Mouse (Mus musculus) hindbrain, embryonic 12.5 days (tissue): ENCODE data around the gene Tmem117. TPM values are rescaled to one million over a fixed set of nuclear protein-coding genes. Genes with fewer than 3 reads are reported as not detected.

Source experiments
- ATAC-seq: fragments of 200-750 bp; cut with Nextera tagmentation; 2 replicates; pipeline ENCODE4 v1.8.0; 2017; ENCODE audit warnings: moderate TSS enrichment; ENCODE audit not compliant: low FRiP score
- H3K27ac ChIP-seq: fragments of 300-500 bp; sonication (generic); 2 replicates; pipeline ENCODE4 v1.5.1; 2016; ENCODE audit warnings: mild to moderate bottlenecking
- H3K27me3 ChIP-seq: fragments of 300-500 bp; sonication (generic); 2 replicates; pipeline ENCODE4 v1.6.1; 2016; ENCODE audit warnings: mild to moderate bottlenecking
- H3K36me3 ChIP-seq: fragments of 300-500 bp; sonication (generic); 2 replicates; pipeline ENCODE4 v1.6.1; 2016; ENCODE audit warnings: mild to moderate bottlenecking
- H3K4me1 ChIP-seq: fragments of 300-500 bp; sonication (generic); 2 replicates; pipeline ENCODE4 v1.6.1; 2016
- H3K4me2 ChIP-seq: fragments of 300-500 bp; sonication (generic); replicated peaks from 2 replicates; pipeline ENCODE4 v1.6.1; 2016; ENCODE audit warnings: mild to moderate bottlenecking
- H3K4me3 ChIP-seq: fragments of 300-500 bp; sonication (generic); 2 replicates; pipeline ENCODE4 v1.5.1; 2016; ENCODE audit warnings: mild to moderate bottlenecking
- H3K9ac ChIP-seq: fragments of 300-500 bp; sonication (generic); 2 replicates; pipeline ENCODE4 v1.6.1; 2016; ENCODE audit warnings: mild to moderate bottlenecking, moderate library complexity
- H3K9me3 ChIP-seq: fragments of 300-500 bp; sonication (generic); replicated peaks from 2 replicates; pipeline ENCODE4 v1.6.1; 2016; ENCODE audit warnings: mild to moderate bottlenecking
- WGBS: fragments of 180-500 bp; shearing (Covaris S2); methylation state at CpG from one replicate; pipeline ENCODE4 v1.1.7; 2016; 5-methylcytosine and 5-hydroxymethylcytosine counted together
- polyA plus RNA-seq: library from polyadenylated mRNA; unstranded; fragments of >200 nt; fragmentation: Nextera tagmentation; extraction: Ambion mirVana; gene quantifications from 2 replicates; pipeline ENCODE4 v1.2.1, GENCODE M21; 2016

Tmem117 gene
- polyA plus RNA-seq, 1 experiment from 2014 or later, result 3.7 TPM

DNA sequence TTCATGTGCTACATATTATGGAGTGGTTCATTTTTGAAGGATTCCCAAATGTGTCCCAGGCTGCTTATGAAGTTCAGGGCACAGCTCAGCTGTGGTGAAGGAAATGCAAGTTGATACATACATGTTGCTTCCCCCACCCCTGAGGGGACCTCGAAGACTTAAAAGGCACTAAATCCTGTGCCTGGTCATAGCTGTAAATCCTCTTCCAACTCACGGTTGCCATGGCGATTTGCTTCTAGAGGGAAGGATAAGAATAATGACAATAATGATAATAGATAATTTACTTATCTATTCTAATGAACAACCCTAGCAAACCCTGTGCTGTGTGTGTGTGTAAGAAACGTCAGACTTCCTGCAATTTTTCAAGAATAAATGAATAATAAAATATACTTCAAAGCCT is 166.5 kb downstream of the Tmem117 start:
- 67% methylated on average over 4 of the region's 4 CpGs for WGBS
- Histone ChIP-seq H3K9me3 (no peaks in the 10 kb centered on the region), H3K27ac (no peak overlapping the region), H3K4me1 (0 out of 2 replicates have a peak, but pooled peaks cover 3% of the 10 kb centered on the region), H3K4me3 (no peak overlapping the region), H3K27me3 (no peaks in the 10 kb centered on the region), H3K36me3 (no peaks in the 10 kb centered on the region), H3K9ac (no peak overlapping the region), H3K4me2 (no peak overlapping the region)
- ATAC-seq, result no peak

DNA sequence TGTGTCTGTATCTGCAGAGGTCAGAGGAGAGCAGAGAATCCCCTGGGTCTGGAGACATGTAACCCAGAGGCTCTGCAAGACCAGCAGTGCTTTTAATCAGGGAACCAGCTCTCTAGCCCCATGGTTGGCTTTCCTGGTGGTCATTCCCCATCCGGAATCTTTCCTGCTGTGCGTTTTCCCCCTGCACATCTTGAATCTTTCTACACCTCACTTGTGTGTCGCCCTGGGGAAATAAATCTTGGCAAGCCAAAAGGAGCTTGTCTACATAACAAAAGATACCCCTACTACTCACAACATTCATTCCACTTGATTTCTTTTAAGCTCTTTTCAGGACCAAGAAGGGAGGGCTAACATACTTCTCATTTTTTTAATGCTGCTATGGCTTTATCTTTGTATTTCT is 169.2 kb downstream of the Tmem117 start:
- WGBS, result 19% methylated on average over 3 of the region's 3 CpGs
- no peaks in the 10 kb centered on the region for H3K27me3 ChIP-seq
- no peak for ATAC-seq

DNA sequence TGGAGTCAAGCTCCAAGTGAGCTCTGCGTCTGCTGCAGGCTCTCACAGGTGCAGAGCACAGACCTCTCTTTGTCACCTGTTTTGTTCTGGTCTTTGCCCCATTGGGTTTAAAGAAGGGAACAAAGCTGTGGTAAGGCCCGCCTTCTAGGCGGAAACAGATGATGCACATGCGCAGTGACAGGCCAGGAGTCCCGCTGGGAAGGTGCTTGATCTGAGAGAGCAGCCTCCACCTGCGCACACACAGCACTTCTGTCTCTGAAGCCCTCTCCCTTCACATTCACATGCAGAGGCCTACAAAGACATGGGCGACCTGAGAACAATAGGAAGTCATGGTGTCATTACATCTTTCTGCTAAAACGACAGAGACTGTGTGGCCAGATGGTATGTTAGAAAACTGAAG is 172.4 kb downstream of the Tmem117 start:
- Histone ChIP-seq H3K4me1 (peaks cover 9% of the 10 kb centered on the region), H3K4me2 (no peak overlapping the region), H3K9me3 (no peaks in the 10 kb centered on the region), H3K27me3 (no peaks in the 10 kb centered on the region), H3K4me3 (no peak overlapping the region), H3K36me3 (no peaks in the 10 kb centered on the region), H3K27ac (no peak overlapping the region), H3K9ac (no peak overlapping the region)
- no peak for ATAC-seq
- WGBS, result 68% methylated on average over 8 of the region's 8 CpGs

More for the DNA sequence above, 169.2 kb downstream of the Tmem117 start:
- Histone ChIP-seq H3K9me3 (no peaks in the 10 kb centered on the region), H3K4me2 (no peak overlapping the region), H3K27ac (no peak overlapping the region), H3K4me1 (0 out of 2 replicates have a peak, but pooled peaks cover 3% of the 10 kb centered on the region), H3K4me3 (no peak overlapping the region), H3K9ac (no peak overlapping the region), H3K36me3 (no peaks in the 10 kb centered on the region)

DNA sequence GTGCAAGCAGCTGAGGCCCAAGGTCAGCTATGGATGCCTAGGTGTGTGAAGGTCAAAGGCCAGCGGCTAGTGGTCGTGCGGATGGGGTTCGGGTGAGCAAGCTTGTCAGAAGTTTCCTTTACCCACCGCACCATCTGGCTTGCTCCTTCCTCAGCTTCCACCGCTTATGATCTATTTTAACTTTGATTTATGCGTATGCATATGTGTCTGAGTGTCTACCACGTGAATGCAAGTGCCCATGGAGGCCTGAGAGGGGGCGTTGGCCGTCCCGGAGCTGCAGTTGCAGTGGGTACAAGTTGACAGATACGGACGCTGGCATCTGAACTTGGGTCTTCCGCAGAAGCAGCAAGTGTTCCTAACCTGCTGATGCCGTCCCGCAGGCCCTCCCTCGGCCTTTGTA is 173.8 kb downstream of the Tmem117 start:
- Histone ChIP-seq H3K9ac (no peak overlapping the region), H3K27me3 (no peaks in the 10 kb centered on the region), H3K4me3 (no peak overlapping the region), H3K9me3 (no peaks in the 10 kb centered on the region), H3K36me3 (no peaks in the 10 kb centered on the region), H3K27ac (no peak overlapping the region), H3K4me2 (no peak overlapping the region), H3K4me1 (peaks cover 9% of the 10 kb centered on the region)
- no peak for ATAC-seq
- WGBS, result 85% methylated on average over 17 of the region's 17 CpGs

DNA sequence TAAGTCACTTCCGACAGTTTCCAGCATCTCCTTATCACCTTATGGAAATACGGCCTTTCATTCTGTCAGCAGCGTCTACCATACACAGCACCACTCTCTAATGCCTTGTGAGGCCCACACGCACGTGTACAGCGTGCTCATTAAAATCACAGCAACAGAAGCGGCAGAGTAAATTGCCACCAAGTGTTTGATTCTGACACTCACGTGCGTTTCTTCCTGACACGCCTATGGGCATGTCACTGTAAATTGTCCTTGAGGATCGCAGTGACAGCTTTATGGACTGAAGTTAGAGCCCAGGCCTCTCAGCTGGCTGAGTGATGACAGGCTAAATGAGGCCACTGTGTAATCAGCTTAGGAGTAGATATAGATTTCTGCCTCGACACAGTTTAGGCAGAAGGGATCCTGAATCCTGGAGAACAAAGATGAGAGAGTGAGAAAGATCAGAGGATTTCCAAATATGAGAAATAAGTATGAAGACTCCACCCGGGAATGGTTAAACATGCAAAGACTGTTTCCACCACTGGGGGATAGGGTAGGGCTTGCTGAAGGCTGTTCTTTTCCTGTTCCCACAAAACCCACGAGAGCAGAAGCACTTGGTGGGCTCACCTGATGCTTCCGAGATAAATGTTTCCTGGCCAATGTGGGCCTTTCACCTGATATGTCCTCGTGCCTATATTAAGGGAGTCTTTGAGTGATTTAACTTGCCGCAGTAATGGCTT is 174.8 kb downstream of the Tmem117 start:
- 0 out of 2 replicates have a peak, but pooled peaks have one; percentile 58 for ATAC-seq
- Histone ChIP-seq H3K4me1 (peaks cover 6% of the 10 kb centered on the region), H3K4me3 (no peak overlapping the region), H3K9ac (no peak overlapping the region), H3K36me3 (no peaks in the 10 kb centered on the region), H3K9me3 (no peaks in the 10 kb centered on the region), H3K4me2 (no peak overlapping the region), H3K27ac (no peak overlapping the region), H3K27me3 (no peaks in the 10 kb centered on the region)
- 68% methylated on average over 17 of the region's 17 CpGs for WGBS

DNA sequence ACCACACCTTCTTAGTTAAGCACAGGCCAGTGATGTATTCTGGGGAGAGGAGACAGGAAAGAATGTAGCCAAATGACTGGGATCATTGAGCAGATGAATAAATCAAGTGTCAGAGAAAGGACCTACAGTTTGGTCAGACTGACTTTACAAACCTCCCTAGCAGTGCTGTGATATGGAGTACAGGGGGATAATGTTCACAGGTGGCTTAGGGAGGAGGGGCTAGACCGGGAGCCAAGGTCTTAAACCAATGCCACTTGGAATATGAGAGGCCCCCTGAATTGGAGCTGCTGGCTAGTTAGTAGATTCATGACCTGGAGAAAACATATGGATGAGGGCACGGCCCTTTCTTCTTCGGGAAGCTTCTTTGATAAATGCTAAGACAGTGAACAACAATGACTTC is 177.0 kb downstream of the Tmem117 start:
- no peaks in the 10 kb centered on the region for H3K36me3 ChIP-seq
- H3K27ac ChIP-seq, result no peak overlapping the region
- no peak for ATAC-seq
- H3K4me1 ChIP-seq, result peaks cover 6% of the 10 kb centered on the region
- H3K27me3 ChIP-seq, result no peaks in the 10 kb centered on the region
- no peaks in the 10 kb centered on the region for H3K9me3 ChIP-seq
- no peak overlapping the region for H3K4me3 ChIP-seq
- WGBS, result 82% methylated on average over 3 of the region's 3 CpGs
- H3K9ac ChIP-seq, result no peak overlapping the region
- no peak overlapping the region for H3K4me2 ChIP-seq

DNA sequence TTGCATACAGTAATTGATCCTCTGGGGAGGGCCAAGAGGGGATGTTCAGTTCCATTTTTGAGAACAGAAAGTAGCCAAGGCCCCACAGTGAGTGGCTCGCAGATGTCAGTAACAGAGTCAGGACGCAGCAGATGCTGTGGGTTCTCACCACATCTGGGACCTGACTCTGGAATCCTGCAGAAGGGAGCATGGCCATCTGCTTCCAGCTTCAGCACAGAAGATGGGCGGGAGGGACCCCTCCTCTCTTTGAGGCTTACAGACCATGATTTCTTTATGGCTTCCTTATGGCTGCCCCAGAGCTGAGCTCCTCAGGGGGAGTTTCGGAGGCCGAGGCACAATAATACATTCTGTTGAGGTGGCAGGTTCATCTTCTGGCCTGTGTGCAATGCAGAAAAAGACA is 182.5 kb downstream of the Tmem117 start:
- 0 out of 2 replicates have a peak overlapping the region, but pooled peaks have one; percentile 8 for H3K27ac ChIP-seq
- peaks cover 11% of the 10 kb centered on the region for H3K4me1 ChIP-seq
- H3K27me3 ChIP-seq, result no peaks in the 10 kb centered on the region
- ATAC-seq, result 0 out of 2 replicates have a peak, but pooled peaks have one; percentile 29
- H3K4me3 ChIP-seq, result no peak overlapping the region
- no peaks in the 10 kb centered on the region for H3K36me3 ChIP-seq
- no peaks in the 10 kb centered on the region for H3K9me3 ChIP-seq
- H3K9ac ChIP-seq, result no peak overlapping the region
- WGBS, result 56% methylated on average over 5 of the region's 5 CpGs
- H3K4me2 ChIP-seq, result no peak overlapping the region

DNA sequence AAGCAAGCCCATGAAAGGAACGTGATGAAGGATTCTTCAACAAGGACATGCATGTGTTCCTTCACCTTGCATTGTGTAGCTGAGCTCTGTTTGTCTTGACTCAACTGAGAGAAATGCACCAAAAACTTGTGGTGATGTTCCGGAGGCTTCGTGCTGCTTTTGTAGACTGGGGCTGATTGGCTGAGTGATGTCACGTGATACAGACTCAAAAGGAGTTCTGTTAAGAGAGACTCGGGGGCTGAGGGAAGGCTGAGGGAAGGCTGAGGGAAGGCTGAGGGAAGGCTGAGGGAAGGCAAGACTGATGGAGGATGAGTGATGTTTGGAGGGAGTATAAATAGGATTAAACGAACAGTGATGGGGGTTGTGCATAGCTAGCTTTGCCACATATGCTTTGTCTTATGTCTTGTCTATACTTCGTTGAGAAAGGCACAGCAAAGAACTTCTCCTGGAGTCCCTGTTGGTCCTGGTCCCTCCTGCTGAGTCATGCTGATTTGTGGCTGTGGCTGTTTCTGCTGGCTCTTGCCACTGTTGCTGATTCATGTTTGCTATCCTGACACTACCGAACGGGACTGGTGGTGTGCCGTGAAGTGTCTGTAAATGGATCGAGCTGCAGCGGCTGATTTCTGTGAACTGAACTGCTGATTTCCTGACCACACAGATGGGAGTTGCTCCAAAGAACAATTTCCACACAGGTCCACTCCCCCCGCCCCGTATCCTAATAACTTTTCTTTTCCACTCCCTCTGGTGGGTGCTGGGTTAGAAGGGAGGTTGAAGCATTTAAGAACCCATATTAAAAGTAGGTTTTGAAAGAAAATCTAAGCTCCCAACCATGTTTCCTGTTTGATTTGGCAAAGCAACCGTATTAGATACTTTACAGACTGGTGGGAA is 185.4 kb downstream of the Tmem117 start:
- no peak for ATAC-seq
- no peaks in the 10 kb centered on the region for H3K9me3 ChIP-seq
- H3K27me3 ChIP-seq, result no peaks in the 10 kb centered on the region
- no peak overlapping the region for H3K9ac ChIP-seq
- no peak overlapping the region for H3K27ac ChIP-seq
- H3K4me2 ChIP-seq, result no peak overlapping the region
- H3K4me1 ChIP-seq, result peaks cover 11% of the 10 kb centered on the region
- WGBS, result 87% methylated on average over 15 of the region's 15 CpGs
- H3K4me3 ChIP-seq, result no peak overlapping the region
- no peaks in the 10 kb centered on the region for H3K36me3 ChIP-seq

DNA sequence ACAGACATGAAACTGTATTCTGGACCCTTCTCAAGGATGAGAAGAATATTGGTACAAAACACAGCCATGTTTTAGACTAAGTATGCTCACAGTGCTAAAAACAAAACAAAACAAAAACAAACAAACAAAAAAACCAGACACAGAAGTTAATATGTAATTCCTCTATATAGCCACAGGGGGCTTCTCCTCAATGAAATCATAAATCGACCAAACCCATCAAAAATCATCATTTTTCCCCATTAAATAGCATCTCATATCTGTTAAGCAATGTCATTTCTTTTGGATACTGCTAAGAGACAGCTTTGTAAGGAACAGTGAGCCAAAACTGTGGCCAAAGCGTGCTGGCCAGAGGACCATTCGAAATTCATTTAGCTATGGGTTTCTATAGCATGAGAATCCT is 206.6 kb downstream of the Tmem117 start:
- no peak overlapping the region for H3K27ac ChIP-seq
- no peak overlapping the region for H3K4me3 ChIP-seq
- H3K27me3 ChIP-seq, result no peaks in the 10 kb centered on the region
- H3K4me1 ChIP-seq, result no peaks in the 10 kb centered on the region
- no peak for ATAC-seq
- H3K4me2 ChIP-seq, result no peak overlapping the region
- H3K36me3 ChIP-seq, result no peaks in the 10 kb centered on the region
- WGBS, result 88% methylated on average over 3 of the region's 3 CpGs
- H3K9me3 ChIP-seq, result no peaks in the 10 kb centered on the region
- no peak overlapping the region for H3K9ac ChIP-seq

DNA sequence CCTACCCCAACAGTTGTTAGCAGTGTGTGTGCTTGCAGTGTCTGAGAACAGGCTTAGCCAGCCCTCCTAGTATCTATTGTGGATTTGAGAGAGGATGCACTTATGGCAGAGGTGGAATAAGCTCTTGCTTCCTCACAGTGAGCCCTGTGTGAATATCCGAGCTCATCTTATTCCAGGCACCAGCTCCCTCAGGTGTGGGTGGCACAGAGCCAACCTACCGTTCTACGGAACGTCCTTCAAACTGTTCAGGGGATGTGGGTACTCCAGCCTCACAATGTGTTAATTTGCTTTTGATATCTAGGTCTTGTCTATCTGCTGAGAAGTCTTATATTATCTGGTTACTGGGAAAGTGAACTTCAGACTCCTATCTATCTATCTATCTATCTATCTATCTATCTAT is 209.6 kb downstream of the Tmem117 start:
- no peak overlapping the region for H3K27ac ChIP-seq
- no peak overlapping the region for H3K4me3 ChIP-seq
- H3K4me1 ChIP-seq, result no peaks in the 10 kb centered on the region
- no peaks in the 10 kb centered on the region for H3K9me3 ChIP-seq
- no peaks in the 10 kb centered on the region for H3K27me3 ChIP-seq
- H3K36me3 ChIP-seq, result no peaks in the 10 kb centered on the region
- H3K9ac ChIP-seq, result no peak overlapping the region
- no peak overlapping the region for H3K4me2 ChIP-seq
- 82% methylated on average over 4 of the region's 4 CpGs for WGBS
- ATAC-seq, result no peak

DNA sequence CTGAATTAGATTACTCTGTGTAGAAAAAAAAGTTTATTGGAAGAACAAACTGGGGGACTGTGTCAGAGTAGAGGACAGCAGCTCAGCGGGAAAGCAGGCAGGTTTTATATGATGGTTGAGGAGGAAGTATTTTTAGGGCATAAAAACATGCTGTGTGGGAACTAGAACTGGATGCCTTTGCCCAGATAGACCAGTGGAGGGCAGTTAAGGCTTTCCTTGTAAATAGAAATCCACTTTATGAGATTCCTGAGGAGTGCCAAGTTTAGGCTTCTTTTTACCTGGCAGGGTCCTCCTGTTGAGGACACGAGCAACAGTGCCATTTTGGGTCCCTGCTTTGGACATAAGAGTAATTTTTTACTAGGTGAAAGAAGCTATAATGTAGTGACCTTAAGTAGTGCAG is 218.5 kb downstream of the Tmem117 start:
- H3K4me3 ChIP-seq, result no peak overlapping the region
- H3K27ac ChIP-seq, result no peak overlapping the region
- no peak overlapping the region for H3K4me2 ChIP-seq
- no peaks in the 10 kb centered on the region for H3K9me3 ChIP-seq
- H3K36me3 ChIP-seq, result no peaks in the 10 kb centered on the region
- no peaks in the 10 kb centered on the region for H3K4me1 ChIP-seq
- H3K9ac ChIP-seq, result no peak overlapping the region
- H3K27me3 ChIP-seq, result no peaks in the 10 kb centered on the region
- no peak for ATAC-seq
- WGBS, result 81% methylated on average over 2 of the region's 2 CpGs

DNA sequence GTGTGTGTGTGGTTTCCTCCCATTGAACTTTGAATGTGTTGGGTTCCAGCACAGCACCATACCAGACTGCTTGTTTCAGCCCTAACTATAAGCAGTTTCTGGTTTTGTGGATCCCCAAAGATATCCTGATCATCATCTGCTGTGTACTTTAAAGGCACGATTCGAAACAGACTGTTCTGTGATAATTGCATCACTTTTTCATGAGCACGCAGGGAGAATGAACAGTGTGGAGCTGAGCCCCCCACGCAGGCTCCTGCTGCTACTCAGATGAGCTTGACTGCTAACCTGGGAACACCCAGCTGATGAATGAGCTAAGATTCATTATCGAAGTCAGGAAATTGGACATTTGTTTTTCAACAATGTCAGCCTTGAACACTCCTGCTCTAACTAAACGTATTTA is 230.6 kb downstream of the Tmem117 start:
- no peak for ATAC-seq
- H3K4me2 ChIP-seq, result no peak overlapping the region
- 77% methylated on average over 6 of the region's 6 CpGs for WGBS
- no peak overlapping the region for H3K9ac ChIP-seq
- H3K27me3 ChIP-seq, result peaks cover 4% of the 10 kb centered on the region; the same call in 1 of the 2 replicates
- no peaks in the 10 kb centered on the region for H3K4me1 ChIP-seq
- H3K27ac ChIP-seq, result no peak overlapping the region
- H3K36me3 ChIP-seq, result no peaks in the 10 kb centered on the region
- H3K9me3 ChIP-seq, result no peaks in the 10 kb centered on the region
- H3K4me3 ChIP-seq, result no peak overlapping the region
